In the genomic region with DNA sequence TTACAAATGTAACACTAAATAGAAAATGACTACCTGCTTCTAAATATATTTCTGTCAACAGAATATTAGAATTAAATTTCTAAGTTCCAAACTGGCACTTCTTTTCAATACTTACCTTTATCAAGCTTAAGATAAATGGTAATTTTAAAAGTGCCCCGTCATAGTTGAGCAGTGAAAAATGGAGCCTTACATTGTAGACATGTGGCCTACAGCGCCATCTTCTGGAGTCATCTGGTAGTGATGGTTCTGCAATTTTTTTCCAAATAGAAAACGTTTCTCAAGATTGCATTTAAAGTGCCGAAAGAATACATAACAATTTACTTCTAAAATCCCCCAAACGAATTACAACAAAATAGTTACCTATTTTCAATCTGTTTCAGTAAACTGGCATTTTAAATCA, we compare ENCODE assay signal across 8 mouse cellular contexts.
A peak's percentile ranks its signal among the peaks of the same experiment; 100 is the strongest.
DNase-seq lines count a peak whose midpoint lies in the region; ATAC-seq and TF ChIP-seq lines count a peak whose summit lies in the region.

No protein-coding gene starts in this region.

- TF ChIP-seq CTCF in liver, embryonic 14.5 days (IDR thresholded peaks at IDR 0.05; ENCODE audit: low read depth) = peak; percentile 74; the same call in 1 of the 2 replicates

- no peak for TF ChIP-seq EP300 in liver, embryonic 14.5 days (IDR thresholded peaks at IDR 0.05; ENCODE audit: low read depth)

- H3K36me3 ChIP-seq in kidney, embryonic 15.5 days = peaks cover 20% of the 10 kb centered on the region
- no peaks in the 10 kb centered on the region for H3K36me3 ChIP-seq in liver, embryonic 14.5 days (replicated peaks; ENCODE audit: control insufficient read depth, insufficient read depth, low read depth)

- no peak overlapping the region for H3K9ac ChIP-seq in kidney, embryonic 15.5 days
- H3K9ac ChIP-seq in liver, embryonic 14.5 days (replicated peaks) = no peak overlapping the region

- 4% methylated on average over 5 of the region's 5 CpGs for WGBS in kidney, embryonic 15.5 days
- WGBS in liver, embryonic 14.5 days (ENCODE audit: insufficient replicate concordance) = 4% methylated on average over 5 of the region's 5 CpGs

- no peaks in the 10 kb centered on the region for H3K4me1 ChIP-seq in kidney, embryonic 15.5 days
- peaks cover 0 to 5% of the 10 kb centered on the region in 2 experiments; a peak in 1 of 4 replicates for H3K4me1 ChIP-seq in liver, embryonic 14.5 days (replicated peaks; ENCODE audit: control insufficient read depth in 2 of 2, insufficient read depth in 2 of 2, low read length in 1 of 2)

- no peak for ATAC-seq in kidney, embryonic 15.5 days (replicated peaks; ENCODE audit: low FRiP score)
- ATAC-seq in liver, embryonic 14.5 days (ENCODE audit: insufficient read depth) = no peak
- no peak for ATAC-seq in frontal cortex, adult (ENCODE audit: low TSS enrichment)

- H3K4me2 ChIP-seq in kidney, embryonic 15.5 days = no peak overlapping the region
- H3K4me2 ChIP-seq in liver, embryonic 14.5 days (ENCODE audit: low read depth) = no peak overlapping the region

- DNase-seq in adrenal gland, adult 2 months = peak; percentile 18
- no peak for DNase-seq in adrenal gland, adult 8-10 months
- peak; percentile 47 for DNase-seq in kidney, postnatal 14 days
- peak; percentile 51 for DNase-seq in MEL-GATA-1-ER (ENCODE audit: extremely low read depth, low read depth)
- DNase-seq in embryo, embryonic 11.5 days (ENCODE audit: low read depth, low spot score) = peak; percentile 35
- DNase-seq in liver, embryonic 14.5 days (ENCODE audit: low read depth in 3 of 3, low spot score in 3 of 3) = peak; percentile 40 to 46 (median 46)

- no peaks in the 10 kb centered on the region for H3K9me3 ChIP-seq in kidney, embryonic 15.5 days (replicated peaks)
- H3K9me3 ChIP-seq in liver, embryonic 14.5 days (ENCODE audit: control insufficient read depth, low read length) = no peaks in the 10 kb centered on the region

- no peaks in the 10 kb centered on the region for H3K27me3 ChIP-seq in kidney, embryonic 15.5 days
- H3K27me3 ChIP-seq in liver, embryonic 14.5 days (ENCODE audit: control insufficient read depth, insufficient read depth, low read length) = no peaks in the 10 kb centered on the region

- no peak overlapping the region for H3K4me3 ChIP-seq in kidney, embryonic 15.5 days (replicated peaks)
- H3K4me3 ChIP-seq in liver, embryonic 14.5 days (ENCODE audit: insufficient read depth in 1 of 2, low read depth in 2 of 2, low read length in 2 of 2) = no peak overlapping the region

- no peak overlapping the region for H3K27ac ChIP-seq in kidney, embryonic 15.5 days
- no peak overlapping the region for H3K27ac ChIP-seq in liver, embryonic 14.5 days
